Mouse (Mus musculus) erythroblast, embryonic 14.5 days (primary cell): Measurements from ENCODE around the gene Nrp2. TPM values are rescaled to one million over a fixed set of nuclear protein-coding genes. Genes with fewer than 3 reads are reported as not detected.

Experiments
- H3K27me3 ChIP-seq: 2 replicates; pipeline ENCODE4 v1.6.1; 2012; ENCODE audit warnings: inconsistent platforms; ENCODE audit not compliant: control insufficient read depth
- H3K36me3 ChIP-seq: 2 replicates; pipeline ENCODE4 v1.6.1; 2012; ENCODE audit warnings: mild to moderate bottlenecking, inconsistent platforms; ENCODE audit not compliant: control insufficient read depth
- H3K4me1 ChIP-seq: 2 replicates; pipeline ENCODE4 v1.6.1; 2012; ENCODE audit warnings: inconsistent platforms; ENCODE audit not compliant: control insufficient read depth
- H3K4me3 ChIP-seq: replicated peaks from 2 replicates; pipeline ENCODE3; 2012; ENCODE audit warnings: moderate library complexity, mild to moderate bottlenecking, inconsistent platforms
- H3K9me3 ChIP-seq: 2 replicates; pipeline ENCODE4 v1.6.1; 2012; ENCODE audit warnings: low read length, inconsistent platforms, mixed read lengths; ENCODE audit not compliant: control insufficient read depth
- GATA1 ChIP-seq: IDR thresholded peaks from 2 replicates; pipeline ENCODE4 v1.6.1; 2012; ENCODE audit warnings: low read length, inconsistent platforms, mixed read lengths
- TAL1 ChIP-seq: IDR thresholded peaks from 3 replicates; pipeline ENCODE4 v1.6.1; 2012; ENCODE audit warnings: low read length, inconsistent platforms, mixed read lengths
- polyA plus RNA-seq: library from polyadenylated mRNA; stranded (reverse); fragments of >175 nt; gene quantifications from 2 replicates; pipeline ENCODE4 v1.2.3, GENCODE M21; 2012

Nrp2 gene
- polyA plus RNA-seq, 1 experiment, result 0.01 TPM

DNA sequence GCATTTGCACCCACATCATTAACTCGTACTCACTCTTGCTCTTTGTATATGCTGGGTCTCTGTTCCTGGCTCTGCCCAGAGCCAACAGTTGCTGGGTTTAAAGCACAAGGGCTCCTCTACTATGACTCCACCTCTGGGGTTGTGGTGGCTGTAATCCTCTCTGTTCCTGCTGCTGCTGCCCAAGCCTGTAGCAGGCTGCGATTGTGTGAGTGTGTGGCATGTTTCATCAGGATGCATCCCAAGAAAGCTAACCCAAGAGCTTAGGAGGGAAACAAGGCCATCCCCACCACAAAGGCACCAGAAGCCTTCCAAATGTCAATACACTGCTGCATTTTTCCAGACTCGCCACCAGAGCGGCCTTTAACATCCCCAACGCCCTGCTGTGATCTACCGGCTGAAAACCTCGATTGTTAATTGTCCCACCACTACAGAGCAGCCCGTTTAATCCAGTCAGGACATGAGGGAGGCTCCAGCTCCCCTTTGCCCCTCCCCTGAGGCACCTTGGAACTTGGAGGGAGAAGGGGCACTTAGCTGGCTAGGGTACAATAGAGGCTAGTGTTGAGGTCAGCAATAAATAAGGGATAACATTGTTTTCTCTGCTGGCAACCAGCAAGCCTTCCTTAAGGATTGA lies 40.1 kb downstream of the Nrp2 start:
- TF ChIP-seq TAL1 (no peak), GATA1 (no peak)
- Histone ChIP-seq H3K9me3 (no peaks in the 10 kb centered on the region), H3K4me1 (no peaks in the 10 kb centered on the region), H3K4me3 (no peak overlapping the region), H3K36me3 (no peaks in the 10 kb centered on the region), H3K27me3 (no peaks in the 10 kb centered on the region)

DNA sequence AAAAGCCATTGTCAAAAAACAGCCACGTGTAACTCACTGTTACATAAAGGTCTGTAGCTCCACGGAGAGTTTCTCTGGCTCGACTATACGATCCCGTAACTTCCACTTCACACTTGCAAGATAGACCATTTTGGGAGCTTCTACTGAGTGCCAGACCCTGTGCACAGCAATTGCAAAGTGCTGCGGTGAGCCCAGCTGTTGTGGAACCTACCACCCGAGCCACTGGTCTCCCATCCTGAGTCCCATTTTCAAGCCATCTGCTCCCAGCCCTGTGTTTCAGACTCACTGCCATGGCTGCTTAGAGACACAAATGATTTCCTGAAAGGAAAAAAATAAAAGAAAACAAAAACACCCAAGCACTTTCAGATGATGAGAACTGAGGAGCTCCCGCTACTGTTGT lies 42.8 kb downstream of the Nrp2 start:
- Histone ChIP-seq H3K27me3 (no peaks in the 10 kb centered on the region), H3K4me3 (no peak overlapping the region), H3K36me3 (no peaks in the 10 kb centered on the region), H3K4me1 (no peaks in the 10 kb centered on the region), H3K9me3 (no peaks in the 10 kb centered on the region)
- TF ChIP-seq TAL1 (no peak), GATA1 (no peak)

DNA sequence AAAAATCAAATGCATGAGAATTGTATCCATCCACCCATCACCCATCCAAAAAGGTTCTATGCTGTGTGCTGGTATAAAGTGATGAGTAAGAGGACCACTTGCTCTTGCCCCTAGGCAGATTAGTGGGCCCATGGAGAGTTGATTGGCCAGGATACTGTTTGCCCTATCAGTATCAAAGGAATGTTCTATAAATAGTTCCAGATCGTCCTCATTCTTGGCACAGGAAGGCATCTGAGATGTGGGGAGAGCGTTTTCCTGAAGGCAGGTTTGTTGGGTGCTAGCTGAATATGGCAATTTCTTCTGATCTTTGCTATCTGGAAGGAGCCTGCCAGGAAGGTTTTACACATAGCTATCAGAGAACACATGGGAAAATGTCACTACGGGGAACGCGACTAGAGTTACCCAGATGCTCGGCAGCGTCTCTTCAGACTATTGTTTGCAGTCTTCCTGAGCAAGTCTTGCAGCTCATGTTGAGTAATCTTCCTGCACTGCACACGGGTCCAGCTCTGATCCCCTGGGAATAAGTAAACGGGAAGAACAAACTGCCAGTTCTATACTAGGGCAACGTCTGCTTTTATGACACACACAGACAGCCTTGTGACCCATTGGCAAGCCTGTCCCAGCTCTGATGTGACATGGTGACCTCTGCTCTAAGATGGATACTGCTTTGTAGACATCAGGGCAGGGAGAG lies 44.5 kb downstream of the Nrp2 start:
- Histone ChIP-seq H3K9me3 (no peaks in the 10 kb centered on the region), H3K36me3 (no peaks in the 10 kb centered on the region), H3K4me3 (no peak overlapping the region), H3K27me3 (no peaks in the 10 kb centered on the region), H3K4me1 (no peaks in the 10 kb centered on the region)
- TF ChIP-seq TAL1 (no peak), GATA1 (no peak)

GRCm38 (mm10) chr1:62748361-62748760 lies 45.3 kb downstream of the Nrp2 start:
- TF ChIP-seq TAL1 (no peak), GATA1 (no peak)
- no peaks in the 10 kb centered on the region for H3K4me1 ChIP-seq
- no peaks in the 10 kb centered on the region for H3K9me3 ChIP-seq
- no peaks in the 10 kb centered on the region for H3K36me3 ChIP-seq
- H3K4me3 ChIP-seq, result no peak overlapping the region
- no peaks in the 10 kb centered on the region for H3K27me3 ChIP-seq

- no peaks in the 10 kb centered on the region for H3K36me3 ChIP-seq
- TF ChIP-seq TAL1 (no peak), GATA1 (no peak)
Observed at GRCm38 (mm10) chr1:62749716-62750115, 46.6 kb downstream of the Nrp2 start.

GRCm38 (mm10) chr1:62750408-62751008 lies 47.4 kb downstream of the Nrp2 start:
- Histone ChIP-seq H3K27me3 (no peaks in the 10 kb centered on the region), H3K4me1 (no peaks in the 10 kb centered on the region), H3K4me3 (no peak overlapping the region), H3K9me3 (no peaks in the 10 kb centered on the region), H3K36me3 (no peaks in the 10 kb centered on the region)
- TF ChIP-seq GATA1 (no peak), TAL1 (no peak)

More at GRCm38 (mm10) chr1:62749716-62750115, 46.6 kb downstream of the Nrp2 start:
- no peaks in the 10 kb centered on the region for H3K4me1 ChIP-seq
- no peaks in the 10 kb centered on the region for H3K9me3 ChIP-seq
- H3K4me3 ChIP-seq, result no peak overlapping the region
- no peaks in the 10 kb centered on the region for H3K27me3 ChIP-seq

DNA sequence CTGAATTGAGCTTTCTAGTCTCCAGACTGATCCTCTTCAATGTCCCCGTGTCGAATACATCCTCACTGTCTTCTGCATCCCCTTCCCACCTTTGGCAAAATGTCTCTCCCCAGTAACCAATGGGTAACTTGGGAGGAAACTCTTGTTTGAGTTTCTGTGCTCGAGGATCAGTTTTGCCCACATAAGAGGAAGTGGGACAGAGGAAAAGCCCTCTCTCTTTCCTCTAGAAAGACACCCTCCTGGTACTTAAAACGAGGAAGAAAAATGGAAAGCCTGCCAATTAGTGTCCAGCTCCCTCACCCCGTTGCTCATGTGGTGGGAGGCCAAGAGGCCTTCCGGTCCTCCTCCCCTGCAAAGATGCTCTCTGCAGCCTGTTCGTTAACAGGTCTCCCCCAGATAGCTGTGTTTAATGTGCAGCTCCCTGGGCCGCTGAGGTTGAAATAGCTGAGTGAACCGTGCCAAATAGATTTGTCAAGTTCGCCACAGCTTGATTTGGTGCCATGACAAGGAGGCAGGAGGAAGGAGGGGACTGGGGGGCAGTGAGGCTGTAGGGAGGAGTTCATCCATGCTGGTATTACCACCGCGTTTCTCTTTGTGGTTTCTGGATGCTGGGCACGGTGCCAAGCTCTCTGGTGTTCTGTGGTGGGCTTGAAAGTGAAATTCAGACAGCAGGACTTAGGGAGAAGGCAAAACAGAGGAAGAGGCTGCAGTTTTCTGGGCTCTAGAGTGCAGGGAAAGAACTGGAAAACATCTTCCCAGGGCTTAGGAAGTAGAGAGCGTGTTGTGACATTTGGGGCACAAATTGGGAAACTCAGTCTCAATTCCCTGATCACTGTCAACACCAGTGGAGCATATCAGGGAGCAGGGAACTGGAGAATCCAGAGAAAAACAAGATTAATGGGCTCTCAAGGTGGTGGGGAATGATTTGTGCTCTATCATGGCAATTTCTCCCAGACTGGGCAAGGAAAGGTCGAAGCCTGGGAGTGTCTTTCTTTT lies 48.2 kb downstream of the Nrp2 start:
- Histone ChIP-seq H3K27me3 (no peaks in the 10 kb centered on the region), H3K4me3 (no peak overlapping the region), H3K36me3 (no peaks in the 10 kb centered on the region), H3K4me1 (no peaks in the 10 kb centered on the region), H3K9me3 (no peaks in the 10 kb centered on the region)
- no peak for TF ChIP-seq TAL1
- TF ChIP-seq GATA1, result no peak

DNA sequence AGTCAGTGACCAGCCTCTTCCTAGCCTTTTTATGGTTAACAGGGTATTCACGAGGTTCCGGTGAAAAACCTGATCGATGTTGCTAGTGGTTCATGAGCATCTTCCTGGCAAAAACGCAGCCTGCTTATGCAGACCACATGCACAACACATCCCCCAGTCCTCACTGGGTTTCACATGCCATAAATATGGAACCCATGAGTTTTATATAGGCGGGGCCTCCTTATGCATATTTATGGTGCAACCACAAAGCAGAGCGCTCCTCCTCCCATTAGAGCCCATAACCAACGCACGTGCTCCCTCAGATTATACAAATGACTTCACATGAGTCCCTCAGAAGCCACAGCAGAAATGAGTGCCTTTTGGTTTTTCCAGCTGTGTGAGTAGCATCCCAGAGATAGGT lies 49.0 kb downstream of the Nrp2 start:
- TF ChIP-seq GATA1 (no peak), TAL1 (no peak)
- no peaks in the 10 kb centered on the region for H3K27me3 ChIP-seq

More for the DNA sequence above, 49.0 kb downstream of the Nrp2 start:
- Histone ChIP-seq H3K9me3 (no peaks in the 10 kb centered on the region), H3K4me1 (no peaks in the 10 kb centered on the region), H3K4me3 (no peak overlapping the region), H3K36me3 (no peaks in the 10 kb centered on the region)
